Mouse (Mus musculus): ENCODE data around the gene E2f6. TPM values are rescaled to one million over a fixed set of nuclear protein-coding genes. Genes with fewer than 3 reads are reported as not detected.

Gene E2f6
- polyA plus RNA-seq (2016; fragmentation: Nextera tagmentation; extraction: Ambion mirVana): 67.3 and 67.5 TPM in 2 replicates

DNA sequence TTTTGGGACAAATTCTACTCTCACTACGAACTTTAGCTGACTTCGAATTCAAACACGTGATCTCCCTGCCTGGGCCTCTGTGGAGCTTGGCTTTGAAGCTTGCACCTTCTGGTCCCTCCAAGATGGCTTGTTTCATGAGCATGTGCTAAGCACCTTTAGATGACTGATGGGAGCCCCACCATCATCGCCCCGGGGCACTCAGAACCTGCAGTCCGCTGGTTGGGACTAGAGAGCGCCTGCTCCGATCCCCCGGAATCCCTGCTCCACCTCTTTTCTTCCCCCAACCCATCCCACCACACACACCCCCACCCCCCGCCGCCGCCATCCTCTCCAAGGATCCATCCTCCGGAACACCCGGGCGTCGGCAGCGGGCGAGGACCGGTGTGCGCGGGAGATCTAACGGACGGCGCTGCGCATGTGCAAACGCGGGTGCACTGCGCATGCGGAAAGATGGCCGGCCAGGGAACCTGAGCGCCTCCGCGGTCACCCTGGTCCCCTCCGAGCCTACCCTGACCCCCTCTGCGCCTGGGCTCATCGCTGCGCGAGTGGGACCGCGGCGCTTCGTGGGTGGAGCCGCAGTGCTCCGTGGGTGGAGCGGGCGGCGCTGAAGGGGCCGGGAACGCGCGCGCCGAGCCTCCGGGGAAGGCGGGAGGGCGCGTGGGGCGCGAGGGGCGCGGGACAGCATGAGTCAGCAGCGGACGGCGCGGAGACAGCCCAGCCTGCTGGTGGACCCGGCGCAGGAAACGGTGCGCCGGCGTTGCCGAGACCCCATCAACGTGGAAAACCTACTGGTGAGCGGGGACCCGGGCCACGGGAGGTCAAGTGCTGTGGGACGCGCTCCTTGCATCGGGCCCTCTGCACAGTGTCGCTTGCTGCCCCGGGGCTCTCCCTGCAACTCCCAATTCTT lies at the start of gene E2f6:
E2f6 (plus strand) TSS at position 439 of the 907 bp plus-strand sequence.
- WGBS: 6% methylated on average over 81 of the region's 81 CpGs
- peak; percentile 91 for DNase-seq (ENCODE audit: low spot score)
- H3K27ac ChIP-seq: peak within 1 kb of the TSS; percentile 92

DNA sequence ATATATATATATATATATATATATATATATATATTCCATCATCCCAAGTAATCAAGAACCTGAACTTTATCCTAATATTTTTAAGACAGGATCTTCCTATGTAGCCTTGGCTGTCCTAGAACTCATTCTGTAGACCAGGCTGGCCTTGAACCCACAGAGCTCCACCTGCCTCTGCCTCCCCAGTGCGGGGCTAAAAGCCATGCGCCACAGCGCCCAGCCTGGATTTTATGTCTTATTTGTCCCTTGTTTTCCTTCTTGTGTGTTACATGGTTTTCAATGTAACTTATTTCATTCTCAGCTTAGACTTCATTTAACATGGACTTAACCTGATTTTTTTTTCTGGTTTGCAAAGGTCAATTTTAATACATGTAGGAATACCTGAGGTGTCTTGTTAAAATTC lies 49.3 kb upstream of the E2f6 start:
- Histone ChIP-seq H3K9me3 (replicated peaks) (no peaks in the 10 kb centered on the region), H3K4me1 (no peaks in the 10 kb centered on the region), H3K36me3 (peaks cover 15% of the 10 kb centered on the region), H3K27ac (no peak overlapping the region), H3K4me3 (no peak overlapping the region), H3K27me3 (ENCODE audit: low read depth, poor library complexity, severe bottlenecking) (no peaks in the 10 kb centered on the region)
- DNase-seq (ENCODE audit: low spot score): no peak
- 97% methylated on average over 3 of the region's 3 CpGs for WGBS

More for the DNA sequence above, at the start of gene E2f6:
- Histone ChIP-seq H3K36me3 (peaks cover 25% of the 10 kb centered on the region), H3K27me3 (ENCODE audit: low read depth, poor library complexity, severe bottlenecking) (peaks cover 41% of the 10 kb centered on the region), H3K4me3 (peak within 1 kb of the TSS; percentile 64), H3K4me1 (peaks cover 23% of the 10 kb centered on the region), H3K9me3 (replicated peaks) (no peaks in the 10 kb centered on the region)

DNA sequence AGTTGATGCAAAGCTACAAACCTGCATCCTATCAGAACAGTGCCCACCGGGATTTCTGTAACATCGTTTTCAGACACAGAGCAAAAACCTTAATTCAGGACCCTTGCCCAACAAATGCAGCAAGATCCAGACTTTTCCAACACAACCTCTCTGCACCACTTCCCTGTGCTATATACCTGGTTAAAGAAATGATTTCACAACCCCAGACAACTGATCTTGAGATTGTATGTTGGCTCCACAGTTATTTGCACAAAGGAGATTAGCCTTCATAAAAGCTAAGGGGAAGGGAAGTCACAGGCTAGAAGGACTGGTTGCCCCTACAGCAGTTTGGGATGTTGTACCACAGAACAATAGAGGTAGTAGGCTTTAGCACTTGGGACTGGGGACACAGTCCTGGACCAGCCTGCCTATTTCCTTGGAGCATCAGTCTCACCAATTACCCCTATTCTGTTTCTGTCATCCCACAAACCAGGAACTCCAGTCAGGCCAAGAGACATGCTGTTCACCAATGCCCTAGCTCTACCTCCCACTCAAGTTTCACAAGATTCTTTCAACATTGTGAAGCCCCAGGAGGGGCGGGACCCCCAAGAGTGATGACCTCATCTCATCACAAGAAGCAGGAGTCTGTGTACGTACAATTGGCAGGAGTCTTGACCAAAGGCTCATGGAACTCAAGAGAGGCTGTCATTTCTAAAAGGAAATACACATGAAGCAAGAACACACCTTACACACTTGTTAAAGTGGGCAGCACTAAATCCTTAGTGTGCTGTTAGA lies 46.9 kb upstream of the E2f6 start:
- H3K4me3 ChIP-seq: no peak overlapping the region
- H3K27ac ChIP-seq: no peak overlapping the region
- no peak for DNase-seq (ENCODE audit: low spot score)
- WGBS: 88% methylated on average over 4 of the region's 4 CpGs
- no peaks in the 10 kb centered on the region for H3K27me3 ChIP-seq (ENCODE audit: low read depth, poor library complexity, severe bottlenecking)
- H3K9me3 ChIP-seq (replicated peaks): no peaks in the 10 kb centered on the region
- H3K4me1 ChIP-seq: peaks cover 5% of the 10 kb centered on the region; the same call in 1 of the 2 replicates
- peaks cover 12% of the 10 kb centered on the region for H3K36me3 ChIP-seq

- Histone ChIP-seq H3K4me3 (no peak overlapping the region), H3K9me3 (replicated peaks) (no peaks in the 10 kb centered on the region), H3K4me1 (peaks cover 9% of the 10 kb centered on the region; the same call in 1 of the 2 replicates), H3K27me3 (ENCODE audit: low read depth, poor library complexity, severe bottlenecking) (no peaks in the 10 kb centered on the region), H3K36me3 (peaks cover 12% of the 10 kb centered on the region), H3K27ac (no peak overlapping the region)
- WGBS: 79% methylated on average over 12 of the region's 12 CpGs
- no peak for DNase-seq (ENCODE audit: low spot score)
Observed at GRCm38 (mm10) chr12:16764776-16765445, 45.9 kb upstream of the E2f6 start.

DNA sequence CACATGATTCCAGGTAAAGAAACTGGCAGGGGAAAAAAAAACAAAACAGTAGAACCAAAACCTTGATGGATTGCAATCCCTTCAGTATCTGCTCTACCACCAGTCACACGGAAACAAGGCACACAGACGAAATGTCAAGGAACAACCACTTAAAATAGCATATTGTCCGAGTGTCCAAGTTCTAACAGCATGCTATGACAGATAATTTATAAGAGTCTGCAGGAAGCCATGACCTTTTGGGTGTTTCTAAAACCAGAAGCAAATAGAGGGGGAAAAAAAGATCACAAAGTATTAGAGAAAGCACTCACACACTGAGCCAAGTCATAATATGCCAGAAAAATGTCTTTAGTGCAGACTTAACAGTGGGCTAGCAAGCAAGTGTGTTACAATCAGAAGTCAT lies 42.5 kb upstream of the E2f6 start:
- peaks cover 14% of the 10 kb centered on the region for H3K36me3 ChIP-seq
- peaks cover 26% of the 10 kb centered on the region for H3K4me1 ChIP-seq
- H3K4me3 ChIP-seq: no peak overlapping the region
- no peak for DNase-seq (ENCODE audit: low spot score)
- no peaks in the 10 kb centered on the region for H3K9me3 ChIP-seq (replicated peaks)
- WGBS: 63% methylated on average over 3 of the region's 3 CpGs
- H3K27me3 ChIP-seq (ENCODE audit: low read depth, poor library complexity, severe bottlenecking): no peaks in the 10 kb centered on the region
- no peak overlapping the region for H3K27ac ChIP-seq

DNA sequence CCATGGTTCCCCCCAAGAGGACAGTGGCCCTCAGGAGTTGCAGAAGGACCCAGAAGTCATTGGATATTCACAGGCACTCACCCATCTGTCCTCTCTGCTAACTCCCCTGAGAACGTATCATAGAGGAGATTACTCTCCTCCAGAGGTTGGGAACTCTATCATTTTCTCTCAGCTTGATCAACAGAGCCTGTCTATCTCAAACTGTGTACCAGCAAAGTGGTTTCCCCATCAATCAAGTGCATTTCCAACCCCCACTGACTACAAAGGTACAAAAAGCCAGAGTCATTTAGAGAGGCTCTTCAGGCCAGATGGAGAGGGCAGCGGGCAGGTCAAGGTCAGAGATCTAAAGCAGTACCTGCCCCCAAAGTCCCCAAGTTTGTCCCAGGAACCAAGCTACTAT lies 42.1 kb upstream of the E2f6 start:
- Histone ChIP-seq H3K9me3 (replicated peaks) (no peaks in the 10 kb centered on the region), H3K4me1 (peaks cover 26% of the 10 kb centered on the region), H3K27ac (no peak overlapping the region), H3K4me3 (no peak overlapping the region), H3K27me3 (ENCODE audit: low read depth, poor library complexity, severe bottlenecking) (no peaks in the 10 kb centered on the region), H3K36me3 (peaks cover 14% of the 10 kb centered on the region)
- WGBS: 57% methylated on average over 2 of the region's 2 CpGs
- DNase-seq (ENCODE audit: low spot score): no peak

DNA sequence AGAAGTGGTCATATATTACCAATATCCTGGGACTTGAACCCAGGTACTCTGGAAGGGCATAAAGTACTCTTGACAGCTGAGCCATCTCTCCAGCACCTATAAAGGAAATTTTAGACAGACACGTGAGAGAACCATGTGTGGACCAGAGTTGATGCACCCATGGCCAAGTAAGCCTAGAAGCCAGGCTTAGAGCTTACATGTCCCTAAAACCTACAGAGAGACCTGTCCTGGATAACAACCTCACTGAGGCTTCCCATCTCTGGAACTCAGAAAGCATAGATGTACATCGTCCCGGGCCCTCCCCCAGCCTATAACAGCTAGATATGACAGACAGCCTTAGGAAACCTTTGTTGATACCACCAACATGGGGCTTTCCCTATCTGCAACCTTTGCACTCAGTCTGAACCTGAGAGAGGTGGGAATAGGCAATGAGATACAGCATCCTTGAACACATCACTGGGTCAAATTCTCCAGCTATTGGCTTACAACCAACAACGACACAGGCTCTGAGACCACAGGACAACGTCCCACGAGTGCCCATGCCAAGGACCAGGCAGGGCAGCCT lies 41.1 kb upstream of the E2f6 start:
- WGBS: 92% methylated on average over 6 of the region's 6 CpGs
- Histone ChIP-seq H3K27me3 (ENCODE audit: low read depth, poor library complexity, severe bottlenecking) (no peaks in the 10 kb centered on the region), H3K4me3 (no peak overlapping the region), H3K9me3 (replicated peaks) (no peaks in the 10 kb centered on the region), H3K27ac (no peak overlapping the region), H3K4me1 (peaks cover 26% of the 10 kb centered on the region), H3K36me3 (peaks cover 14% of the 10 kb centered on the region)
- no peak for DNase-seq (ENCODE audit: low spot score)

DNA sequence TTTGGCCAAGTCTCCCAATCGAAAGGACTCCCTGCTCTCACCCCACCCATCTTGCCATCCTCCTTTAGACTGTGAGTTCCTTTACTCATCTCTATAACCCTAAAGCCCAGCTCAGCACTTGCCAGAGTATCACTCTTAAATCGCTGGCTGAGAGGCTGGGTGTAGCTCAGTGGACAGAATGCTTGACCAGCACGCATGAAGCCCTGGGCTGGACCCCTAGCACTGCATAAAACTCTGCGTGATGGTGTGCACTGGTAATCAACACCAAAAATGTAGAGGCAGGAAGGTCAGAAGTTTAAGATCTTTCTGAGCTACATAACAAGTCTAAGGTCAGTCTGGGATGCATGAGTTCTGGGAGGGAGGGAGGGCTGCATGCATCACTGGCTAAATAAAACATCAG lies 36.2 kb upstream of the E2f6 start:
- H3K36me3 ChIP-seq: peaks cover 8% of the 10 kb centered on the region; the same call in 1 of the 2 replicates
- WGBS: 90% methylated on average over 4 of the region's 4 CpGs

GRCm38 (mm10) chr12:16775351-16775750 lies 35.4 kb upstream of the E2f6 start:
- 85% methylated on average over 3 of the region's 3 CpGs for WGBS
- DNase-seq (ENCODE audit: low spot score): no peak
- H3K27ac ChIP-seq: no peak overlapping the region
- H3K36me3 ChIP-seq: peaks cover 8% of the 10 kb centered on the region; the same call in 1 of the 2 replicates
- no peaks in the 10 kb centered on the region for H3K27me3 ChIP-seq (ENCODE audit: low read depth, poor library complexity, severe bottlenecking)
- no peak overlapping the region for H3K4me3 ChIP-seq
- H3K4me1 ChIP-seq: peaks cover 13% of the 10 kb centered on the region
- H3K9me3 ChIP-seq (replicated peaks): no peaks in the 10 kb centered on the region

More for the DNA sequence above, 36.2 kb upstream of the E2f6 start:
- Histone ChIP-seq H3K27ac (no peak overlapping the region), H3K4me1 (peaks cover 19% of the 10 kb centered on the region), H3K27me3 (ENCODE audit: low read depth, poor library complexity, severe bottlenecking) (no peaks in the 10 kb centered on the region), H3K4me3 (no peak overlapping the region), H3K9me3 (replicated peaks) (no peaks in the 10 kb centered on the region)
- no peak for DNase-seq (ENCODE audit: low spot score)

GRCm38 (mm10) chr12:16778523-16778922 lies 32.2 kb upstream of the E2f6 start:
- H3K9me3 ChIP-seq (replicated peaks): no peaks in the 10 kb centered on the region
- no peaks in the 10 kb centered on the region for H3K4me1 ChIP-seq
- H3K4me3 ChIP-seq: no peak overlapping the region
- 80% methylated on average over 5 of the region's 5 CpGs for WGBS
- H3K27me3 ChIP-seq (ENCODE audit: low read depth, poor library complexity, severe bottlenecking): no peaks in the 10 kb centered on the region
- H3K36me3 ChIP-seq: peaks cover 12% of the 10 kb centered on the region
- H3K27ac ChIP-seq: no peak overlapping the region
- no peak for DNase-seq (ENCODE audit: low spot score)

GRCm38 (mm10) chr12:16779165-16779564 lies 31.6 kb upstream of the E2f6 start:
- Histone ChIP-seq H3K9me3 (replicated peaks) (no peaks in the 10 kb centered on the region), H3K4me3 (no peak overlapping the region), H3K36me3 (peaks cover 19% of the 10 kb centered on the region), H3K27me3 (ENCODE audit: low read depth, poor library complexity, severe bottlenecking) (no peaks in the 10 kb centered on the region), H3K27ac (no peak overlapping the region), H3K4me1 (no peaks in the 10 kb centered on the region)
- DNase-seq (ENCODE audit: low spot score): no peak
- 84% methylated on average over 2 of the region's 2 CpGs for WGBS

DNA sequence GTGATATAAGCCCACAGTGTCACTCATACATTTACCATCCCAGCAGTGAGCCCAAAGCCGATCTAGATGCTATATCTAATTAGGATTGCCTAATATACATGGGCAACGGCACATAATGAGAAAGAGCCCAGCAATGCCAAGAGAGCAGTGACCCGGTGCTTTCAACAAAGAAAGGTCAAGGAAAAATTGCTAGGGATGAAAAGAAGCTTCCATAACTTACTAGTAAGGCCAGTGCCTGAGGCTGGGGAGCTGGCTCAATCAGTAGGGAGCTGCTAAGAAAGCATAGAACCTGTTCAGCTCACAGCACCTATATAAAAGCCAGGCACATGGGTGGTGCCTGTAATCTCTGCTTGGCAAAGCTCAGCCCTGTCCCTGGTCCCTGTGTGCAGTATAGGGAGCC lies 30.4 kb upstream of the E2f6 start:
- H3K27ac ChIP-seq: no peak overlapping the region
- WGBS: 95% methylated on average over 3 of the region's 3 CpGs

More for the DNA sequence above, 30.4 kb upstream of the E2f6 start:
- no peaks in the 10 kb centered on the region for H3K9me3 ChIP-seq (replicated peaks)
- no peaks in the 10 kb centered on the region for H3K27me3 ChIP-seq (ENCODE audit: low read depth, poor library complexity, severe bottlenecking)
- no peak for DNase-seq (ENCODE audit: low spot score)
- no peak overlapping the region for H3K4me3 ChIP-seq
- H3K4me1 ChIP-seq: no peaks in the 10 kb centered on the region
- H3K36me3 ChIP-seq: peaks cover 21% of the 10 kb centered on the region

All from limb, embryonic 10.5 days (tissue).